Mouse (Mus musculus) Patski (cell line): ENCODE data around the gene F13a1. TPM values are rescaled to one million over a fixed set of nuclear protein-coding genes. Genes with fewer than 3 reads are reported as not detected.

ENCODE experiments used
- ATAC-seq: fragments of 100-300 bp; one replicate; pipeline ENCODE4 v1.8.0; 2021
- CTCF ChIA-PET: fragments of 350-600 bp; sonication (Branson Sonifier 250); formaldehyde crosslinking; loops from one replicate; lab custom pipeline; 2022; ENCODE audit warnings: inconsistent platforms; lab: Charles Lee
- POLR2A ChIA-PET: fragments of 350-600 bp; sonication (Branson Sonifier 250); formaldehyde crosslinking; loops from one replicate; lab custom pipeline; 2022; ENCODE audit warnings: antibody characterized with exemption, inconsistent platforms; lab: Charles Lee
- DNase-seq: peaks from one replicate; pipeline ENCODE4 v3.0.0-alpha.2; 2011; ENCODE audit warnings: low read depth, low spot score
- H3K27me3 ChIP-seq: fragments of 371-371 bp; one replicate; pipeline ENCODE4 v1.5.1; 2021
- CTCF ChIP-seq: fragments of 100-300 bp; IDR thresholded peaks from one replicate; pipeline ENCODE4 v1.5.1; 2021
- in situ Hi-C: fragments of 300-500 bp; cut with MboI; formaldehyde crosslinking; loops from 3 replicates; pipeline ENCODE4 v1.11.1; 2018; ENCODE audit warnings: low pct_unique_long_range_greater_than_20kb, mixed read lengths
- polyA plus RNA-seq: library from polyadenylated mRNA; unstranded; gene quantifications from one replicate; pipeline ENCODE4 v1.2.3, GENCODE M21; 2021

The F13a1 gene
- polyA plus RNA-seq, 1 experiment from 2014 or later = not detected

DNA sequence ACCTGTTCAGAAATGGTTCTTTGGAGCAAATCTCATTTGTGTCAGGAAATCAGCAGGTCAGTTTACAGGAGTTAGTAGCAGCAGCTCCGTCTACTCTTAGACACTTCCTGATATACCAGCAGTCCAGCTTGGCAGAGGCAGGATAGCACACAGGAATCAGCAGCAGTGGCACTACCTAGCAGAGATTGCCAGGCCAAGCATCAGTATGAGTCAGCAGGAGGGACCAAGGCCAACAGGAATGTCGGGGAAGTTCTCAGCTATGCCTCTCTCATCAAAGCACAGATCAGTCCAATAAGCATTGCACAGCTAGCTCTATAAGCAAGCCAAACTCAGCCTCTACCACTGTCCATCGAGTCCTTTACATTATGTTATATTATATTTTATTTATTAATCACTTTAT lies 210.9 kb downstream of the F13a1 start:
- TF ChIP-seq CTCF = no peak
- ChIA-PET POLR2A (no interaction called here), CTCF (no interaction called here)
- no peaks in the 10 kb centered on the region for H3K27me3 ChIP-seq
- ATAC-seq (no peak), DNase-seq (no peak)
- in situ Hi-C loops = no loop called here
